Mouse (Mus musculus): ENCODE measurements around the gene Wdfy2. TPM values are rescaled to one million over a fixed set of nuclear protein-coding genes. Genes with fewer than 3 reads are reported as not detected.

Gene Wdfy2
- total and polyA plus RNA-seq, 2 experiments = 6.1 to 10.7 TPM

DNA sequence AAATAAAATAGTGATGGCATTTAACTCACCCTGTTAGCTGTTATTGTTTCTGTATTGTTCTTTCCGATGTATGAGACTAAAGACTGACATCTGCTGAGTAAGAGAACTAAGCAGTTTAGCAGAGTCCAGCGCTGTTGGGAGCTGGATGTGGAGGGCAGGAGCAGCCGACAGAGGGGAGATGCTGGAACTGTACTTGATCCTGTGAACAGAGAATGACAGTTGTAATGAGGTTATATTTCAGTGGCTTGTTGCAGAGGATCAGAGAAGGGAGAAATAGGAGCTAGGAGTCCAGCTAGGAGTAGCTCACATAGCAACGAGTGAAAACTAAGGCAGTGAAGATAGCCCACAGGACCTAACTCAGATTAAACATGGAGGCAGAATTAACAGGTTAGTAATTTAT lies 36.3 kb downstream of the Wdfy2 start:
- no peak for DNase-seq (ENCODE audit: extremely low read depth, low read depth, low spot score)
- no peaks in the 10 kb centered on the region for H3K36me3 ChIP-seq (ENCODE audit: control insufficient read depth, insufficient read depth, low read length)
- H3K27ac ChIP-seq (replicated peaks; ENCODE audit: insufficient read depth, low read depth, low read length) = no peak overlapping the region
- no peak overlapping the region for H3K9ac ChIP-seq (ENCODE audit: low read depth, low read length)
- no peak overlapping the region for H3K4me3 ChIP-seq (ENCODE audit: insufficient read depth, low read depth, low read length)
- TF ChIP-seq POLR2A (IDR thresholded peaks at IDR 0.05; ENCODE audit: extremely low read depth, insufficient read depth, low read length) (no peak), CTCF (IDR thresholded peaks at IDR 0.05; ENCODE audit: low read depth, low read length) (no peak)
- WGBS = 89% methylated on average over 4 of the region's 4 CpGs
- H3K27me3 ChIP-seq (ENCODE audit: control insufficient read depth, insufficient read depth, low read length) = no peaks in the 10 kb centered on the region
- H3K4me1 ChIP-seq (ENCODE audit: control insufficient read depth, insufficient read depth, low read length) = peaks cover 7% of the 10 kb centered on the region
- H3K79me2 ChIP-seq (ENCODE audit: control insufficient read depth, insufficient read depth, low read length) = peaks cover 23% of the 10 kb centered on the region

DNA sequence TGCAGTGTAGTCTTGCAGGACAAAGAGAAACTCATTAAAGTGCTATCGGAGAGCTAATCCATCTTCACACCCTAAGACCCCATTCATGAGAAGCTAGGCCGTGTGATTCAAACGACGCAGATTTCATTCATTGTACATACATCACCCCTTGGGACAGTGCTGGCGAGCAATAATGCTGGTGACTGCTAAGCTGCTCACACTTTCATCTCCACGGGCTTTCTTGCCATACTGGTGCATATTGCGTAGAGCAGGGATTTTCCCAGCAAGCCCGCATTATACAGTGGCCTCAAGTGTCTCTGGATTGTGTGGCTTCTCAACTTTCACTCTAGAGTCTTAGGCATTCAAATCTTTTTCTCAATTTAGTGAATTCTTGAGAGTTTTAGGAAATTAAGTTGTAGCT lies 36.9 kb downstream of the Wdfy2 start:
- no peak overlapping the region for H3K27ac ChIP-seq (replicated peaks; ENCODE audit: insufficient read depth, low read depth, low read length)
- H3K79me2 ChIP-seq (ENCODE audit: control insufficient read depth, insufficient read depth, low read length) = peaks cover 23% of the 10 kb centered on the region
- no peaks in the 10 kb centered on the region for H3K27me3 ChIP-seq (ENCODE audit: control insufficient read depth, insufficient read depth, low read length)
- H3K4me1 ChIP-seq (ENCODE audit: control insufficient read depth, insufficient read depth, low read length) = peaks cover 7% of the 10 kb centered on the region
- no peaks in the 10 kb centered on the region for H3K36me3 ChIP-seq (ENCODE audit: control insufficient read depth, insufficient read depth, low read length)
- DNase-seq (ENCODE audit: extremely low read depth, low read depth, low spot score) = no peak
- TF ChIP-seq CTCF (IDR thresholded peaks at IDR 0.05; ENCODE audit: low read depth, low read length) (no peak), POLR2A (IDR thresholded peaks at IDR 0.05; ENCODE audit: extremely low read depth, insufficient read depth, low read length) (no peak)
- no peak overlapping the region for H3K9ac ChIP-seq (ENCODE audit: low read depth, low read length)
- H3K4me3 ChIP-seq (ENCODE audit: insufficient read depth, low read depth, low read length) = no peak overlapping the region
- WGBS = 94% methylated on average over 8 of the region's 8 CpGs

DNA sequence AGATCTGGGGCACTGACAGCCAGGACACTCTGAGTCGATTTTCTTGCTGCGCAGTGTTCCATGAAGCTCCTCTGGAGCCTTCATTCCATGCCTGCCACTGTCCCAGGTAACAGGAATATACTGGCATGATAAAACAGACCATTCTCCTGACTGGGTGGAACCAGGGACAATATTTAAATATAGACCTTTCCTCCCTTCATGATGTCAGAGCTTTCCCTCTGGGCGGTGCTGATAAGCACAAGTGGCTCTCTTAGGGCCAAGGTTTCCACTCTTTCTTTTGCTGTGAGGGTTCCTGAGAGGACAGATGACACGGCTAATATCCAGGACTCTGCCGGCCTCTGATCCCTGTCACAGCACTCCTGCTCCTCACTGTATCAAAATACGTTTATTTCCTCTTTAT lies 40.6 kb downstream of the Wdfy2 start:
- peaks cover 17% of the 10 kb centered on the region for H3K4me1 ChIP-seq (ENCODE audit: control insufficient read depth, insufficient read depth, low read length)
- TF ChIP-seq POLR2A (IDR thresholded peaks at IDR 0.05; ENCODE audit: extremely low read depth, insufficient read depth, low read length) (no peak), CTCF (IDR thresholded peaks at IDR 0.05; ENCODE audit: low read depth, low read length) (no peak)
- H3K4me3 ChIP-seq (ENCODE audit: insufficient read depth, low read depth, low read length) = no peak overlapping the region
- peaks cover 20% of the 10 kb centered on the region; the same call in 1 of the 2 replicates for H3K79me2 ChIP-seq (ENCODE audit: control insufficient read depth, insufficient read depth, low read length)
- H3K27me3 ChIP-seq (ENCODE audit: control insufficient read depth, insufficient read depth, low read length) = no peaks in the 10 kb centered on the region
- H3K9ac ChIP-seq (ENCODE audit: low read depth, low read length) = no peak overlapping the region
- DNase-seq (ENCODE audit: extremely low read depth, low read depth, low spot score) = peak; percentile 64
- WGBS = 41% methylated on average over 6 of the region's 6 CpGs
- no peaks in the 10 kb centered on the region for H3K36me3 ChIP-seq (ENCODE audit: control insufficient read depth, insufficient read depth, low read length)
- no peak overlapping the region for H3K27ac ChIP-seq (replicated peaks; ENCODE audit: insufficient read depth, low read depth, low read length)

DNA sequence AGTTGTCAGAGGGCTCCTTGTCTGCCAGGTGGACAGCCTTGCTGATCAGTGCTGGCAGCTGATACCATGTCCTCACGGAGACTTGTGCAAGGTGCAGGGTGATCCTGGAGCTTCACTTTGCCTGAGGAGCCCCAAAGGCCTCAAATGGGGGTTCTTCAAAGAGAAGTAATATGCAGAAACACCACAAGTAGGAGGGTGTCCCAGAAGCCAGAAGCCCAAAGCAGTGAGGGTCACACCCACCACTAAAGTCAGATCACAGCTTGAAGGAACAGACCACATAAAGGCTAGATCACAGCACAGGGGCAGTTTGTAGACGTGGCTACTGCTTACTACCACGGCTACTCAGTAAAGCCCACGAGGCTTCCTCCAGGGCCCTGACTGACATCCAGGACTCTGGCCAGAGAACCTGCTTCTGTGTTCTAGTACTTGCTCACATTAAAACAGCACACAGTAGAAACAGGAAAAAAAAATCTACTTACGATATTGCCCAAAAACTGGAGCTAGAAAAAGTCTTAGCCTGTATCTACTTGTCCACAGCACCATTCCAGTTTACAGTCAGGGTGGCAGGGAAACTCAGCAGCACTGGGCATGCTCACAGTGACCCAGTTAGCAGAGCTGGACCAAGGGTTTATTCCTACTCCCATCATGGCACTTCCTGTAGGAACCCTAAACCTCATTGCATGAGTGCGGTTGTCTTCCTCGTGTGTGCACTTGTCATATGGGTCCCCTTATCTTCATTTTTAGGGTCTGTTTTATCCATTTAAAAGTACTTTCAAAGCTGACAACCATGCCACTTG lies 41.4 kb downstream of the Wdfy2 start:
- Histone ChIP-seq H3K4me3 (ENCODE audit: insufficient read depth, low read depth, low read length) (no peak overlapping the region), H3K27me3 (ENCODE audit: control insufficient read depth, insufficient read depth, low read length) (no peaks in the 10 kb centered on the region), H3K36me3 (ENCODE audit: control insufficient read depth, insufficient read depth, low read length) (no peaks in the 10 kb centered on the region), H3K79me2 (ENCODE audit: control insufficient read depth, insufficient read depth, low read length) (peaks cover 20% of the 10 kb centered on the region; the same call in 1 of the 2 replicates), H3K27ac (replicated peaks; ENCODE audit: insufficient read depth, low read depth, low read length) (no peak overlapping the region), H3K9ac (ENCODE audit: low read depth, low read length) (no peak overlapping the region), H3K4me1 (ENCODE audit: control insufficient read depth, insufficient read depth, low read length) (peaks cover 21% of the 10 kb centered on the region)
- WGBS = 65% methylated on average over 7 of the region's 7 CpGs
- no peak for TF ChIP-seq CTCF (IDR thresholded peaks at IDR 0.05; ENCODE audit: low read depth, low read length)
- no peak for TF ChIP-seq POLR2A (IDR thresholded peaks at IDR 0.05; ENCODE audit: extremely low read depth, insufficient read depth, low read length)
- DNase-seq (ENCODE audit: extremely low read depth, low read depth, low spot score) = no peak

DNA sequence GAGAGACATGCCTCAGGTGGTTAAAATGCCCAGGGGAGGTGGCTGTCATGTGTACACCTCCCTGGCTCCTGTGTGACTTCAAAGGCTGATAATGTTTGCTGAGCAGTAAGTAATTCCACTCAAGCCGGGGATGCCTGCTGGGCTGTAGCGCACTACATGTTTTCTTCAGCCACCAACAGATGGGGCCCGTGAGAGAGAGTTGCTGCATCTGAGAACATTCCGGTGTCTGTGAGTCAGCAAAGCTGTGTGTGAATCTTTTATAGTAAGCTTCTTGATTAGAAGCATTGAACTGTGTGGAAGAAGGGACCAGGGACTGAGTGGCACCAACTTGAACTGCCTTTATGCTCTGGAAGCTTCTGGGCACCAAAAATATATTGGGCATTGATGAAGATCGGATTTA lies 42.0 kb downstream of the Wdfy2 start:
- H3K4me1 ChIP-seq (ENCODE audit: control insufficient read depth, insufficient read depth, low read length) = peaks cover 25% of the 10 kb centered on the region
- no peak overlapping the region for H3K9ac ChIP-seq (ENCODE audit: low read depth, low read length)

More for the DNA sequence above, 42.0 kb downstream of the Wdfy2 start:
- peak; percentile 70 for DNase-seq (ENCODE audit: extremely low read depth, low read depth, low spot score)
- no peak overlapping the region for H3K4me3 ChIP-seq (ENCODE audit: insufficient read depth, low read depth, low read length)
- no peaks in the 10 kb centered on the region for H3K36me3 ChIP-seq (ENCODE audit: control insufficient read depth, insufficient read depth, low read length)
- WGBS = 12% methylated on average over 5 of the region's 5 CpGs
- no peak for TF ChIP-seq POLR2A (IDR thresholded peaks at IDR 0.05; ENCODE audit: extremely low read depth, insufficient read depth, low read length)
- TF ChIP-seq CTCF (IDR thresholded peaks at IDR 0.05; ENCODE audit: low read depth, low read length) = peak; percentile 72
- peaks cover 17% of the 10 kb centered on the region for H3K79me2 ChIP-seq (ENCODE audit: control insufficient read depth, insufficient read depth, low read length)
- no peak overlapping the region for H3K27ac ChIP-seq (replicated peaks; ENCODE audit: insufficient read depth, low read depth, low read length)
- H3K27me3 ChIP-seq (ENCODE audit: control insufficient read depth, insufficient read depth, low read length) = no peaks in the 10 kb centered on the region

Measured in liver, adult 2 months (tissue).